9 mouse cellular contexts compared by ENCODE assay signal in genomic region chr13:67484424-67484811, GRCm38 (mm10). TPM values are rescaled to one million over a fixed set of nuclear protein-coding genes. Genes with fewer than 3 reads are reported as not detected.
DNase-seq lines count a peak whose midpoint lies in the region; ATAC-seq and TF ChIP-seq lines count a peak whose summit lies in the region.
"Had no signal": no experiment of that assay in that cellular context is flagged by ENCODE, and none has a peak within 500 bp of the region (broad histone marks: within the 10 kb centered on the region; RNA-seq: fewer than 3 reads in every experiment).

No protein-coding gene starts in this region.

- TF ChIP-seq EP300 in heart, adult 2 months (IDR thresholded peaks at IDR 0.05; ENCODE audit: insufficient read depth, low read depth, low read length) = no peak

- no peak for TF ChIP-seq CTCF in heart, adult 2 months (IDR thresholded peaks at IDR 0.05)

- H3K27ac ChIP-seq in heart, adult 2 months = peak overlapping the region; percentile 96
- H3K27ac ChIP-seq in midbrain, embryonic 13.5 days = no peak overlapping the region

- H3K9me3 ChIP-seq in midbrain, embryonic 13.5 days = no peaks in the 10 kb centered on the region

- WGBS in heart, adult 2 months = 10% methylated on average over 8 of the region's 8 CpGs
- WGBS in midbrain, embryonic 13.5 days = 46% methylated on average over 8 of the region's 8 CpGs

- H3K4me3 ChIP-seq in heart, adult 2 months = peak overlapping the region; percentile 80
- peak overlapping the region; percentile 51 for H3K4me3 ChIP-seq in midbrain, embryonic 13.5 days (replicated peaks)

- intact Hi-C loops in heart, adult 2 months (cut with DNase I) = loop anchor here (1.0 to 10.0 kb wide), 4 partner anchors 16 to 310 kb away; partner anchors contain the start of genes Rsl1, Zfp58 and Zfp874a

- peak overlapping the region; percentile 49 for H3K9ac ChIP-seq in heart, adult 2 months (ENCODE audit: low read depth, low read length)
- no peak overlapping the region; the same call in 1 of the 2 replicates for H3K9ac ChIP-seq in midbrain, embryonic 13.5 days (replicated peaks)

- H3K79me2 ChIP-seq in heart, adult 2 months (replicated peaks; ENCODE audit: control insufficient read depth, insufficient read depth, low read length) = no peaks in the 10 kb centered on the region; the same call in 1 of the 2 replicates

- peaks cover 16% of the 10 kb centered on the region for H3K36me3 ChIP-seq in heart, adult 2 months (ENCODE audit: control insufficient read depth, insufficient read depth, low read length)
- H3K36me3 ChIP-seq in midbrain, embryonic 13.5 days = peaks cover 15% of the 10 kb centered on the region

- DNase-seq in heart, adult 2 months = no peak
- DNase-seq in heart, adult 18-20 months = no peak
- peak; percentile 8 for DNase-seq in thymus, postnatal 14 days
- DNase-seq in thymus, postnatal 0 days (ENCODE audit: low spot score) = no peak
- DNase-seq in B cell, adult 2 months = no peak
- no peak for DNase-seq in cerebellum, adult 18-20 months

- H3K4me2 ChIP-seq in midbrain, embryonic 13.5 days (replicated peaks) = peak overlapping the region; percentile 68

- no peak; the same call in 1 of the 2 replicates for TF ChIP-seq POLR2A in heart, adult 2 months (IDR thresholded peaks at IDR 0.05; ENCODE audit: insufficient read depth, low read depth, low read length)

- no peaks in the 10 kb centered on the region for H3K27me3 ChIP-seq in heart, adult 2 months (ENCODE audit: control insufficient read depth, insufficient read depth, low read length)
- no peaks in the 10 kb centered on the region for H3K27me3 ChIP-seq in midbrain, embryonic 13.5 days

- peaks cover 4% of the 10 kb centered on the region for H3K4me1 ChIP-seq in heart, adult 2 months (ENCODE audit: control insufficient read depth, insufficient read depth, low read length)
- H3K4me1 ChIP-seq in midbrain, embryonic 13.5 days (replicated peaks) = peaks cover 7% of the 10 kb centered on the region

- peak; percentile 47 for ATAC-seq in inflammation-experienced regulatory T-cells, adult 6 months
- peak; percentile 76 for ATAC-seq in midbrain, embryonic 13.5 days

RNA-seq across cellular contexts. Expression of gene Zfp874b, which starts 0.4 kb away (rescaled TPM):
- 10 to 100 TPM; 16.7 to 17.4 TPM for total RNA-seq in heart, adult 2 months (2021)
- 2.5 and 7.9 TPM in 2 replicates for polyA plus RNA-seq in heart, adult 2 months (2012; rRNA removed)
- 10 to 100 TPM; 14.9 to 17.5 TPM for total RNA-seq in heart, adult 18-20 months (2021)
- polyA plus RNA-seq in thymus, postnatal 0 days (2015; fragmentation: Nextera tagmentation; extraction: Ambion mirVana) = 4.3 and 5.7 TPM in 2 replicates
- polyA plus RNA-seq in inflammation-experienced regulatory T-cells, adult 6 months (2017; shearing (Covaris generic)) = 10 to 100 TPM; 11.1 to 16.7 (median 12.4) TPM
- 2.3 and 2.4 TPM in 2 replicates for polyA plus RNA-seq in midbrain, embryonic 13.5 days (2015; fragmentation: Nextera tagmentation; extraction: Ambion mirVana)

RNA-seq across cellular contexts. Expression of gene Zfp58, which starts 15.9 kb away (rescaled TPM):
- total RNA-seq in heart, adult 2 months (2021) = 1 to 10 TPM; 3.7 to 4.4 TPM
- 0.80 and 1.8 TPM in 2 replicates for polyA plus RNA-seq in heart, adult 2 months (2012; rRNA removed)
- 1 to 10 TPM; 3.6 to 3.7 TPM for total RNA-seq in heart, adult 18-20 months (2021)
- polyA plus RNA-seq in thymus, postnatal 0 days (2015; fragmentation: Nextera tagmentation; extraction: Ambion mirVana) = 11.4 and 12.7 TPM in 2 replicates
- polyA plus RNA-seq in inflammation-experienced regulatory T-cells, adult 6 months (2017; shearing (Covaris generic)) = 10 to 100 TPM; 12.4 to 15.2 (median 13.4) TPM
- 15.1 and 16.0 TPM in 2 replicates for polyA plus RNA-seq in midbrain, embryonic 13.5 days (2015; fragmentation: Nextera tagmentation; extraction: Ambion mirVana)

RNA-seq across cellular contexts. Expression of gene Zfp874a, which starts 33.0 kb away (rescaled TPM):
- 1 to 10 TPM; 8.0 to 9.8 TPM for total RNA-seq in heart, adult 2 months (2021)
- polyA plus RNA-seq in heart, adult 2 months (2012; rRNA removed) = 1.9 and 5.3 TPM in 2 replicates
- 1 to 10 TPM; 7.9 to 8.8 TPM for total RNA-seq in heart, adult 18-20 months (2021)
- polyA plus RNA-seq in thymus, postnatal 0 days (2015; fragmentation: Nextera tagmentation; extraction: Ambion mirVana) = 6.6 and 7.7 TPM in 2 replicates
- 10 to 100 TPM; 12.7 to 18.2 (median 15.3) TPM for polyA plus RNA-seq in inflammation-experienced regulatory T-cells, adult 6 months (2017; shearing (Covaris generic))
- polyA plus RNA-seq in midbrain, embryonic 13.5 days (2015; fragmentation: Nextera tagmentation; extraction: Ambion mirVana) = 5.2 and 7.3 TPM in 2 replicates

RNA-seq across cellular contexts. Expression of gene Gm26965, which starts 41.5 kb away (rescaled TPM):
- total RNA-seq in heart, adult 2 months (2021) = not detected
- not detected in 2 replicates for polyA plus RNA-seq in heart, adult 2 months (2012; rRNA removed)
- total RNA-seq in heart, adult 18-20 months (2021) = not detected
- not detected in 2 replicates for polyA plus RNA-seq in thymus, postnatal 0 days (2015; fragmentation: Nextera tagmentation; extraction: Ambion mirVana)
- 1 to 10 TPM in 2 of 3 experiments, not detected in 1; 2.5 to 6.3 TPM for polyA plus RNA-seq in inflammation-experienced regulatory T-cells, adult 6 months (2017; shearing (Covaris generic))
- not detected in 2 replicates for polyA plus RNA-seq in midbrain, embryonic 13.5 days (2015; fragmentation: Nextera tagmentation; extraction: Ambion mirVana)
- polyA plus RNA-seq: large intestine, adult 2 months had no signal

RNA-seq across cellular contexts. Expression of gene Zfp87, which starts 41.6 kb away (rescaled TPM):
- total RNA-seq in heart, adult 2 months (2021) = 1 to 10 TPM; 8.4 to 8.6 TPM
- polyA plus RNA-seq in heart, adult 2 months (2012; rRNA removed) = 9.2 and 18.7 TPM in 2 replicates
- 1 to 10 TPM; 8.8 TPM for total RNA-seq in heart, adult 18-20 months (2021)
- polyA plus RNA-seq in thymus, postnatal 0 days (2015; fragmentation: Nextera tagmentation; extraction: Ambion mirVana) = 43.2 and 54.1 TPM in 2 replicates
- polyA plus RNA-seq in inflammation-experienced regulatory T-cells, adult 6 months (2017; shearing (Covaris generic)) = 10 to 100 TPM; 51.7 to 63.1 (median 53.1) TPM
- polyA plus RNA-seq in midbrain, embryonic 13.5 days (2015; fragmentation: Nextera tagmentation; extraction: Ambion mirVana) = 35.4 and 38.7 TPM in 2 replicates
